Mouse (Mus musculus) midbrain, embryonic 11.5 days (tissue): ENCODE measurements around the gene Phlpp1. TPM values are rescaled to one million over a fixed set of nuclear protein-coding genes. Genes with fewer than 3 reads are reported as not detected.
A peak's percentile ranks its signal among the peaks of the same experiment; 100 is the strongest.

Source experiments
- ATAC-seq: fragments of 200-750 bp; cut with Nextera tagmentation; 2 replicates; pipeline ENCODE4 v1.8.0; 2017; ENCODE audit warnings: moderate TSS enrichment, moderate library complexity; ENCODE audit not compliant: low FRiP score
- DNase-seq: peaks from one replicate; pipeline ENCODE4 v3.0.0; 2015; ENCODE audit warnings: low spot score; ENCODE audit errors: missing footprints
- H3K27ac ChIP-seq: fragments of 300-500 bp; sonication (generic); 2 replicates; pipeline ENCODE4 v1.5.1; 2014; ENCODE audit warnings: low read depth, low read length
- H3K27me3 ChIP-seq: fragments of 300-500 bp; sonication (generic); 2 replicates; pipeline ENCODE4 v1.6.1; 2014; ENCODE audit warnings: mild to moderate bottlenecking, low read length, moderate library complexity, mixed read lengths; ENCODE audit not compliant: control insufficient read depth, insufficient read depth
- H3K36me3 ChIP-seq: fragments of 300-500 bp; sonication (generic); 2 replicates; pipeline ENCODE4 v1.6.1; 2014; ENCODE audit warnings: mild to moderate bottlenecking, low read length, moderate library complexity, mixed read lengths; ENCODE audit not compliant: control insufficient read depth, insufficient read depth
- H3K4me1 ChIP-seq: fragments of 300-500 bp; sonication (generic); 2 replicates; pipeline ENCODE4 v1.6.1; 2014; ENCODE audit warnings: low read length; ENCODE audit not compliant: control insufficient read depth, insufficient read depth
- H3K4me2 ChIP-seq: fragments of 300-500 bp; sonication (generic); 2 replicates; pipeline ENCODE4 v1.6.1; 2014; ENCODE audit warnings: mild to moderate bottlenecking, moderate library complexity
- H3K4me3 ChIP-seq: fragments of 300-500 bp; sonication (generic); 2 replicates; pipeline ENCODE4 v1.5.1; 2014; ENCODE audit warnings: low read depth, low read length
- H3K9ac ChIP-seq: fragments of 300-500 bp; sonication (generic); 2 replicates; pipeline ENCODE4 v1.6.1; 2014; ENCODE audit warnings: low read length
- H3K9me3 ChIP-seq: fragments of 300-500 bp; sonication (generic); 2 replicates; pipeline ENCODE4 v1.6.1; 2016; ENCODE audit warnings: low read length; ENCODE audit not compliant: control insufficient read depth
- WGBS: fragments of 180-500 bp; shearing (Covaris S2); extraction: QIAGEN DNeasy Blood & Tissue Kit; methylation state at CpG from one replicate; pipeline ENCODE4 v1.1.7; 2014; 5-methylcytosine and 5-hydroxymethylcytosine counted together
- polyA plus RNA-seq: library from polyadenylated mRNA; unstranded; fragments of >200 nt; fragmentation: Nextera tagmentation; extraction: Ambion mirVana; gene quantifications from 2 replicates; pipeline ENCODE4 v1.2.1, GENCODE M21; 2014

Phlpp1 gene
- polyA plus RNA-seq, 1 experiment from 2014 or later = 6.8 TPM

GRCm38 (mm10) chr1:106236986-106237385, 65.4 kb downstream of the Phlpp1 start:
- Histone ChIP-seq H3K27ac (no peak overlapping the region), H3K36me3 (no peaks in the 10 kb centered on the region), H3K4me1 (no peaks in the 10 kb centered on the region), H3K9ac (no peak overlapping the region), H3K4me3 (no peak overlapping the region), H3K9me3 (no peaks in the 10 kb centered on the region), H3K4me2 (no peak overlapping the region), H3K27me3 (no peaks in the 10 kb centered on the region)
- DNase-seq (no peak), ATAC-seq (no peak)

GRCm38 (mm10) chr1:106240116-106240685, 68.6 kb downstream of the Phlpp1 start:
- 80% methylated on average over 7 of the region's 7 CpGs for WGBS
- Histone ChIP-seq H3K4me3 (no peak overlapping the region), H3K9ac (no peak overlapping the region), H3K4me1 (no peaks in the 10 kb centered on the region), H3K4me2 (no peak overlapping the region), H3K27me3 (no peaks in the 10 kb centered on the region), H3K9me3 (no peaks in the 10 kb centered on the region), H3K27ac (no peak overlapping the region), H3K36me3 (no peaks in the 10 kb centered on the region)
- ATAC-seq (no peak), DNase-seq (no peak)

- H3K4me1 ChIP-seq = no peaks in the 10 kb centered on the region
- no peaks in the 10 kb centered on the region for H3K9me3 ChIP-seq
- WGBS = 81% methylated on average over 1 of the region's 1 CpGs
- H3K9ac ChIP-seq = no peak overlapping the region
- no peak overlapping the region for H3K4me3 ChIP-seq
- H3K4me2 ChIP-seq = no peak overlapping the region
- no peaks in the 10 kb centered on the region for H3K36me3 ChIP-seq
- ATAC-seq (no peak), DNase-seq (no peak)
- H3K27me3 ChIP-seq = no peaks in the 10 kb centered on the region
- H3K27ac ChIP-seq = no peak overlapping the region
These were observed 69.5 kb downstream of the Phlpp1 start for GRCm38 (mm10) chr1:106241059-106241458.

- H3K27ac ChIP-seq = no peak overlapping the region
- H3K9me3 ChIP-seq = no peaks in the 10 kb centered on the region
- H3K4me1 ChIP-seq = no peaks in the 10 kb centered on the region
- DNase-seq (no peak), ATAC-seq (no peak)
- no peaks in the 10 kb centered on the region for H3K36me3 ChIP-seq
- 82% methylated on average over 2 of the region's 2 CpGs for whole genome bisulfite sequencing
- H3K4me3 ChIP-seq = no peak overlapping the region
- no peak overlapping the region for H3K9ac ChIP-seq
- no peaks in the 10 kb centered on the region for H3K27me3 ChIP-seq
- no peak overlapping the region for H3K4me2 ChIP-seq
These were observed 70.6 kb downstream of the Phlpp1 start for GRCm38 (mm10) chr1:106242129-106242528.

- H3K4me3 ChIP-seq = no peak overlapping the region
- no peak for ATAC-seq
These were observed 71.8 kb downstream of the Phlpp1 start for GRCm38 (mm10) chr1:106243371-106243770.

GRCm38 (mm10) chr1:106244245-106244644, 72.7 kb downstream of the Phlpp1 start:
- 91% methylated on average over 3 of the region's 3 CpGs for WGBS
- no peaks in the 10 kb centered on the region for H3K4me1 ChIP-seq
- no peak overlapping the region for H3K27ac ChIP-seq
- DNase-seq (no peak), ATAC-seq (no peak)
- H3K9me3 ChIP-seq = no peaks in the 10 kb centered on the region
- no peak overlapping the region for H3K4me2 ChIP-seq
- H3K4me3 ChIP-seq = no peak overlapping the region
- H3K9ac ChIP-seq = no peak overlapping the region
- no peaks in the 10 kb centered on the region for H3K36me3 ChIP-seq
- no peaks in the 10 kb centered on the region for H3K27me3 ChIP-seq

More at GRCm38 (mm10) chr1:106243371-106243770, 71.8 kb downstream of the Phlpp1 start:
- no peaks in the 10 kb centered on the region for H3K4me1 ChIP-seq
- H3K36me3 ChIP-seq = no peaks in the 10 kb centered on the region
- H3K27ac ChIP-seq = no peak overlapping the region
- no peak overlapping the region for H3K4me2 ChIP-seq
- 89% methylated on average over 1 of the region's 1 CpGs for WGBS
- no peaks in the 10 kb centered on the region for H3K9me3 ChIP-seq
- DNase-seq = no peak
- H3K27me3 ChIP-seq = no peaks in the 10 kb centered on the region
- H3K9ac ChIP-seq = no peak overlapping the region

GRCm38 (mm10) chr1:106254047-106254446, 82.5 kb downstream of the Phlpp1 start:
- Histone ChIP-seq H3K4me1 (no peaks in the 10 kb centered on the region), H3K27me3 (no peaks in the 10 kb centered on the region), H3K27ac (no peak overlapping the region), H3K9ac (no peak overlapping the region), H3K9me3 (no peaks in the 10 kb centered on the region), H3K4me3 (no peak overlapping the region), H3K36me3 (no peaks in the 10 kb centered on the region), H3K4me2 (no peak overlapping the region)
- ATAC-seq (no peak), DNase-seq (no peak)
- 91% methylated on average over 1 of the region's 1 CpGs for WGBS

GRCm38 (mm10) chr1:106257176-106257575, 85.6 kb downstream of the Phlpp1 start:
- Histone ChIP-seq H3K27me3 (no peaks in the 10 kb centered on the region), H3K36me3 (no peaks in the 10 kb centered on the region), H3K4me2 (no peak overlapping the region), H3K9ac (no peak overlapping the region), H3K9me3 (no peaks in the 10 kb centered on the region), H3K4me3 (no peak overlapping the region), H3K4me1 (no peaks in the 10 kb centered on the region), H3K27ac (no peak overlapping the region)
- ATAC-seq (no peak), DNase-seq (no peak)
- 92% methylated on average over 1 of the region's 1 CpGs for WGBS

- H3K9me3 ChIP-seq = no peaks in the 10 kb centered on the region
- no peaks in the 10 kb centered on the region for H3K27me3 ChIP-seq
- no peaks in the 10 kb centered on the region for H3K36me3 ChIP-seq
- DNase-seq (peak; percentile 28), ATAC-seq (no peak)
- WGBS = 95% methylated on average over 6 of the region's 6 CpGs
- no peak overlapping the region for H3K9ac ChIP-seq
- H3K4me2 ChIP-seq = no peak overlapping the region
- no peak overlapping the region for H3K4me3 ChIP-seq
- no peak overlapping the region for H3K27ac ChIP-seq
- H3K4me1 ChIP-seq = peaks cover 2% of the 10 kb centered on the region; the same call in 1 of the 2 replicates
These were observed 96.7 kb downstream of the Phlpp1 start for GRCm38 (mm10) chr1:106268028-106268799.
